Mouse (Mus musculus) midbrain, embryonic 15.5 days (tissue): Measurements from ENCODE around the gene Il31. TPM values are rescaled to one million over a fixed set of nuclear protein-coding genes. Genes with fewer than 3 reads are reported as not detected.
A peak's percentile ranks its signal among the peaks of the same experiment; 100 is the strongest.
"Not testable (repeated sequence)": the region's sequence is repeated elsewhere in the genome, so short reads cannot be mapped to it uniquely, and the experiment has no call there.

Experiments used
- ATAC-seq: fragments of 200-750 bp; cut with Nextera tagmentation; replicated peaks from 2 replicates; pipeline ENCODE4 v1.8.0; 2017; ENCODE audit warnings: moderate TSS enrichment
- H3K27ac ChIP-seq: fragments of 300-500 bp; sonication (generic); 2 replicates; pipeline ENCODE4 v1.5.1; 2015; ENCODE audit warnings: mild to moderate bottlenecking, inconsistent platforms
- H3K27me3 ChIP-seq: fragments of 300-500 bp; sonication (generic); replicated peaks from 2 replicates; pipeline ENCODE4 v1.6.1; 2015; ENCODE audit warnings: inconsistent platforms
- H3K36me3 ChIP-seq: fragments of 300-500 bp; sonication (generic); replicated peaks from 2 replicates; pipeline ENCODE4 v1.6.1; 2015; ENCODE audit warnings: inconsistent platforms
- H3K4me1 ChIP-seq: fragments of 300-500 bp; sonication (generic); 2 replicates; pipeline ENCODE4 v1.6.1; 2015; ENCODE audit warnings: inconsistent platforms
- H3K4me2 ChIP-seq: fragments of 300-500 bp; sonication (generic); 2 replicates; pipeline ENCODE4 v1.6.1; 2015; ENCODE audit warnings: inconsistent platforms, mild to moderate bottlenecking, moderate library complexity
- H3K4me3 ChIP-seq: fragments of 300-500 bp; sonication (generic); 2 replicates; pipeline ENCODE4 v1.5.1; 2015; ENCODE audit warnings: mild to moderate bottlenecking, inconsistent platforms
- H3K9ac ChIP-seq: fragments of 300-500 bp; sonication (generic); 2 replicates; pipeline ENCODE4 v1.6.1; 2015; ENCODE audit warnings: mild to moderate bottlenecking, inconsistent platforms
- H3K9me3 ChIP-seq: fragments of 300-500 bp; sonication (generic); 2 replicates; pipeline ENCODE4 v1.6.1; 2016; ENCODE audit warnings: inconsistent platforms
- WGBS: fragments of 180-500 bp; shearing (Covaris S2); methylation state at CpG from one replicate; pipeline ENCODE4 v1.1.7; 2015; ENCODE audit warnings: mixed read lengths; 5-methylcytosine and 5-hydroxymethylcytosine counted together
- polyA plus RNA-seq: library from polyadenylated mRNA; unstranded; fragments of >200 nt; fragmentation: Nextera tagmentation; extraction: Ambion mirVana; gene quantifications from 2 replicates; pipeline ENCODE4 v1.2.1, GENCODE M21; 2015

Il31 gene
- polyA plus RNA-seq, 1 experiment from 2014 or later, result not detected

GRCm38 (mm10) chr5:123512102-123512501 is 22.8 kb upstream of the Il31 start:
- Histone ChIP-seq H3K4me3 (no peak overlapping the region), H3K27me3 (peaks cover 5% of the 10 kb centered on the region; the same call in 1 of the 2 replicates), H3K4me1 (peaks cover 14% of the 10 kb centered on the region), H3K36me3 (peaks cover 25% of the 10 kb centered on the region), H3K9ac (no peak overlapping the region), H3K4me2 (no peak overlapping the region), H3K27ac (no peak overlapping the region), H3K9me3 (no peaks in the 10 kb centered on the region)
- WGBS, result 83% methylated on average over 3 of the region's 3 CpGs
- no peak for ATAC-seq

- H3K27ac ChIP-seq, H3K9ac ChIP-seq, ATAC-seq, H3K27me3 ChIP-seq, H3K4me3 ChIP-seq, H3K9me3 ChIP-seq, H3K4me2 ChIP-seq: not testable (repeated sequence)
- peaks cover 14% of the 10 kb centered on the region for H3K4me1 ChIP-seq
- 72% methylated on average over 3 of the region's 3 CpGs for WGBS
- H3K36me3 ChIP-seq, result peaks cover 23% of the 10 kb centered on the region
These were observed 22.1 kb upstream of the Il31 start for GRCm38 (mm10) chr5:123511426-123511825.

DNA sequence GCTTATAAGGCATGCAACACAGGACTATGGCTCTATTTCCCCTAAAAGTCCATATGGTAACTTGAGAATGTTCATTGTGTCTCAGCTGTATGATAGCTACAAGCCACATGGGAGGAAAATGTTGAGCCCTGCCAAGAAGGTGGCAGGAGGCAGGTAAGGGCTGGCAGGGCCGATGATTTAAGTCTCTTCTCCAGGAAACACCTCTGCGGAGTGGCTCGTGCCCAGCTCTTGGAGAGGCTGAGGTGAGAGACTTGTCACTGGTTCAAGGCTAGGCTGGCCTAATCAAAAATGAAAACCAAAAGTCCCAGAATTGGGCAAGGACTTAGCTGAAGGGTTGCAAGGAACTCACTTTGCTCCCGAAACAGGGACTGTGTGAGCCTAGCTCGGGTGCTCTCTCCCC is 20.9 kb upstream of the Il31 start, which contains the start of gene B3gnt4:
B3gnt4 (plus strand) TSS at position 301 of the 400 bp plus-strand sequence.
- Histone ChIP-seq H3K9me3 (no peaks in the 10 kb centered on the region), H3K9ac (no peak within 1 kb of the TSS), H3K36me3 (peaks cover 13% of the 10 kb centered on the region; the same call in 1 of the 2 replicates), H3K27ac (no peak within 1 kb of the TSS), H3K4me3 (no peak within 1 kb of the TSS), H3K4me2 (peak within 1 kb of the TSS; percentile 66), H3K4me1 (peaks cover 14% of the 10 kb centered on the region), H3K27me3 (peaks cover 7% of the 10 kb centered on the region; the same call in 1 of the 2 replicates)
- 87% methylated on average over 5 of the region's 5 CpGs for WGBS
- no peak for ATAC-seq

DNA sequence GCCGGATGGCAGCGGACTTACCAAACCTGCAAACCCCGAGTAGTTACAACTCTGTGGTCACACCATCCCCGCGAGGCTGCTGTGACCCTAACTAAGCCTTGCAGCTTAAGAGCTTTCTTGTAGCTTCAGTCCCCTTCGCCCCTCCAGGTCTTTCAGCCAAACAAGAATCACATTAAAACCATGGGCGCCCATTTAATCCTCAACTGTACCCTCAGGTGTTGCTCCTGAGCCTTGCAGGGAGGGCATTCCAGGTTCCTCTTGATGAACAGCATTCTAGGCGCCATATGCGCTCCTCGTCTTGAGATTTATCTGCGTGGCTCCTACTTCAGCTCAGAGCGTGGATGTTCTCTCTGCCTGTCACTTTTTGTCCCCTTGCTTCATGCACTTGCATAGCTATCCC is 19.6 kb upstream of the Il31 start:
- Histone ChIP-seq H3K4me2 (peak overlapping the region; percentile 66), H3K9ac (peak overlapping the region; percentile 56), H3K4me1 (peaks cover 14% of the 10 kb centered on the region), H3K9me3 (no peaks in the 10 kb centered on the region), H3K27me3 (peaks cover 7% of the 10 kb centered on the region; the same call in 1 of the 2 replicates), H3K4me3 (peak overlapping the region; percentile 68), H3K36me3 (0 out of 2 replicates have a peak, but pooled peaks cover 11% of the 10 kb centered on the region), H3K27ac (no peak overlapping the region)
- no peak; the same call in 1 of the 2 replicates for ATAC-seq
- WGBS, result 7% methylated on average over 12 of the region's 12 CpGs

DNA sequence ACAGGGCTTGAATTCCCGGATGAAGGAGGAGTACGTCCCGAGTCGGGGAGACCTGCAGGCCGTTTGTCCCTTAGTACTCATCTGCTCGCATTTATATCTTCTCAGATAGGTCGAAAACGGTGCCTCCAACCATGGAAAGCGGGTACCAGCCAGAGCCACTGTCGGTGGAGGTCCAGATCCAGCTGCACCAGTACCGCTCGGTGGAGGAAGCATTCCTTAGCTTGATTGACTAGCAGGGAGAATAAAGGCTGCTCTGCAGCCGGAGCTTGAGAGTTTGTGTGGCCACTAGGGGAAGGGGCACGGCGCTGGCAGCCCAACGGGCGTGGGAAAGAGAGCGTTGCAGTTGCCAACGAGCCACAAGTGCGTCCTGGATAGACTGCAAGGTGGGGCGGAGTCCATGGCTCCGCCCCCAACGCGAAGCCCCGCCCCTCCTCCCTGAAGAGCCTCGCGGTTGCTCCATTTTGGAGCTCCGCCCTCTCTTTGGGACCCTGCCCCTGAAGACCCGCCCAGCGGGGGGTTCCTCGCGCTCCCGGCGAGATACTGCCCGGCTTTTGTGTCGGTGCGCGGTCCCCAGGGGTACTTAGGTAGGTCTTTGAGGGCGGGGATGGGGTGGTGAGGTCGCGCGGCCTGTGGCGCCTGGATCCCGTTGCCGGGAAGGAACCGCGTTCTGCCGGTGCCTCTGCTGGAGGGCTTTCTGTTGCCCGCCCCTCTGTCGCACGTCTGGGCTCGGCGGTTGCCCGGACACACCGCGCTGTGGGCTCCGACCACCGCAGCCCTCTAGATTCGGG is 18.8 kb upstream of the Il31 start:
- WGBS, result 1% methylated on average over 59 of the region's 59 CpGs
- peak; percentile 93 for ATAC-seq
- peaks cover 14% of the 10 kb centered on the region for H3K4me1 ChIP-seq
- H3K36me3 ChIP-seq, result 0 out of 2 replicates have a peak, but pooled peaks cover 6% of the 10 kb centered on the region
- no peak overlapping the region for H3K27ac ChIP-seq
- H3K9ac ChIP-seq, result peak overlapping the region; percentile 56
- no peaks in the 10 kb centered on the region for H3K9me3 ChIP-seq
- peak overlapping the region; percentile 68 for H3K4me3 ChIP-seq
- peaks cover 7% of the 10 kb centered on the region; the same call in 1 of the 2 replicates for H3K27me3 ChIP-seq
- peak overlapping the region; percentile 66 for H3K4me2 ChIP-seq

DNA sequence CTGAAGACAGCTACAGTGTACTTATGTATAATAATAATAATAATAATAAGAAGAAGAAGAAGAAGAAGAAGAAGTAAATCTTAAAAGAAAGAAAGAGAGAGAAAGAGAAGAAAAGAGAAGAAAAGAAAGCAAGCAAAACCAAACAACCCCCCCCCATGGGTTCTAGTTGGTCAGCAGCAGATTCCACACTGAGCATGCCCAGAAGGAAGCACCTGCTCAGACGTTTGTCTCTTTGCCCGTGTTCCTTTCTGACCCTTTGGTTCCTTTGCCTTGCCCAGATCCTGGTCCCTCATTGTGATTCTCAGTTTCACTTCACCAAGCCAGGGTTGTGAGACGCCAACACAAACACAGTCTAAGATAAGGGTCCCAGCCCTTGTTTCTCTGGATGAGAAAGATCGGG is 12.7 kb upstream of the Il31 start:
- Histone ChIP-seq H3K4me2 (no peak overlapping the region), H3K27me3 (peaks cover 3% of the 10 kb centered on the region; the same call in 1 of the 2 replicates), H3K9ac (no peak overlapping the region), H3K36me3 (no peaks in the 10 kb centered on the region), H3K27ac (no peak overlapping the region), H3K9me3 (no peaks in the 10 kb centered on the region), H3K4me3 (no peak overlapping the region), H3K4me1 (peaks cover 8% of the 10 kb centered on the region; the same call in 1 of the 2 replicates)
- no peak for ATAC-seq
- 85% methylated on average over 4 of the region's 4 CpGs for WGBS

DNA sequence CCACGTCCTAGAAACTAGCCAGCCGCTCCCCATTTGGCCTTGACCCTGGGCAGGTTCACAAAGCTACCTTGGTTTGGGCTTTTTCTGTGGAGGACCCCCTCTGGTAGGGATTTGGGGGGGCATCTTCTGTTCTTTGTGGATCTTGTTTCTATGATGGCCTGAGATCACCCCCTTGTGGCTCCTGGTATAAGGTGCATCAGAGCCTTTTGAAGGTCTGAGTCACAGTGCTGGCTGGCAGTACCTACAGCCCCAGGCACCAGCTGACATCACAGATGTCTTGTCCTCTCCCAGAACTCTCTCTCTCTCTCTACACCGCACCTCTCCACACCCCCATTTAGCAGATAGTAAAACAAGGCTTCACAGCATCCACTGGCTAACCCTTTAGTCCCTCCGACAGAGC is 10.4 kb upstream of the Il31 start:
- H3K4me3 ChIP-seq, result no peak overlapping the region
- WGBS, result 53% methylated on average over 4 of the region's 4 CpGs
- H3K4me1 ChIP-seq, result peaks cover 8% of the 10 kb centered on the region; the same call in 1 of the 2 replicates

GRCm38 (mm10) chr5:123489935-123490334 is 646 bp upstream of the Il31 start:
- no peak overlapping the region for H3K4me2 ChIP-seq
- no peaks in the 10 kb centered on the region for H3K36me3 ChIP-seq
- WGBS, result 64% methylated on average over 9 of the region's 9 CpGs
- peaks cover 5% of the 10 kb centered on the region; the same call in 1 of the 2 replicates for H3K4me1 ChIP-seq
- no peak overlapping the region for H3K4me3 ChIP-seq
- ATAC-seq, result no peak
- H3K27me3 ChIP-seq, result no peaks in the 10 kb centered on the region
- no peak overlapping the region for H3K27ac ChIP-seq
- H3K9me3 ChIP-seq, result no peaks in the 10 kb centered on the region
- H3K9ac ChIP-seq, result no peak overlapping the region

More for the DNA sequence above, 10.4 kb upstream of the Il31 start:
- no peak for ATAC-seq
- no peaks in the 10 kb centered on the region for H3K36me3 ChIP-seq
- H3K9me3 ChIP-seq, result no peaks in the 10 kb centered on the region
- peaks cover 2% of the 10 kb centered on the region; the same call in 1 of the 2 replicates for H3K27me3 ChIP-seq
- H3K4me2 ChIP-seq, result no peak overlapping the region
- no peak overlapping the region for H3K9ac ChIP-seq
- no peak overlapping the region for H3K27ac ChIP-seq

DNA sequence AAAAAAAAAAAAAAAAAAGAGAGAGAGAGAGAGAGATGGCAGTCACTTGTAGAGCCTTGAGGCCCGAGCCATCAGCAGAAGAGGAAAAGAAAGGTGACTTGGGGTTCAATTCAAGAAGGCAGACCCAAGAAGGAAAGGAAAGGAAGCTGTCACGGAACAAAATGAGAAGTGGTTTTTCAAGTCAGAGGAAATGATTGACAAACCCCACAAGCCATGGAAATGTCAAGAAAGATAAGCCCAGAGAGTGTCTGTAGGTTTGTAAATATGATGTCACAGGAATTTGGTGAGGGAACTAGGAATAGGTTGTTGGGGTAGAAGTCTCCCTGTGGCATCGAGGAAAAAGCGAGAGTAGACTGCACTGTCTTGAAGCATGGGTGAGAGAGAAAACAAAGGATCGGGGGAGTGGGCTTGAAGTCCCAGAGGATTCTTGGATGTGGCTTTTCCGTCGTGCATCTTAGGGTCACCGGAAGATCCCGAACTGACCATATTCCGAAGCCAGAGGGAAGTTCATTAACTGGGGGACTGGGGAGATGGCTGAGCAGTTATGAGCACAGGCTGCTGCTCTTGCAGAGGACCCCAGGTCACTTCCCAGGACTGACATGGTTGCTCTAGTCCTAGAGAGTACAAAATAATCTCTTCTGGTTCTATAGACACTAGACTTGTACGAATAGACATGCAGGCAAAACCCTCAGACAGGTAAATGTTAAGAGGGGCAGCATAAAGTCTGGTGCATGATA is 1.5 kb downstream of the Il31 start:
- no peaks in the 10 kb centered on the region for H3K9me3 ChIP-seq
- no peaks in the 10 kb centered on the region for H3K36me3 ChIP-seq
- WGBS, result 85% methylated on average over 11 of the region's 11 CpGs

GRCm38 (mm10) chr5:123473817-123474216 is 15.5 kb downstream of the Il31 start:
- 51% methylated on average over 5 of the region's 5 CpGs for WGBS
- H3K9ac ChIP-seq, result no peak overlapping the region
- no peaks in the 10 kb centered on the region for H3K27me3 ChIP-seq
- no peaks in the 10 kb centered on the region for H3K36me3 ChIP-seq
- H3K4me1 ChIP-seq, result no peaks in the 10 kb centered on the region
- H3K9me3 ChIP-seq, result no peaks in the 10 kb centered on the region
- ATAC-seq, result no peak
- H3K4me3 ChIP-seq, result no peak overlapping the region
- H3K4me2 ChIP-seq, result no peak overlapping the region
- H3K27ac ChIP-seq, result no peak overlapping the region

More for the DNA sequence above, 1.5 kb downstream of the Il31 start:
- H3K27me3 ChIP-seq, result no peaks in the 10 kb centered on the region
- H3K27ac ChIP-seq, result no peak overlapping the region
- peaks cover 5% of the 10 kb centered on the region; the same call in 1 of the 2 replicates for H3K4me1 ChIP-seq
- H3K9ac ChIP-seq, result no peak overlapping the region
- H3K4me2 ChIP-seq, result no peak overlapping the region
- no peak for ATAC-seq
- H3K4me3 ChIP-seq, result no peak overlapping the region

- no peak for ATAC-seq
- Histone ChIP-seq H3K27ac (no peak overlapping the region), H3K4me2 (no peak overlapping the region), H3K9ac (no peak overlapping the region), H3K27me3 (no peaks in the 10 kb centered on the region), H3K4me1 (no peaks in the 10 kb centered on the region), H3K4me3 (no peak overlapping the region), H3K36me3 (no peaks in the 10 kb centered on the region), H3K9me3 (no peaks in the 10 kb centered on the region)
- WGBS, result 70% methylated on average over 10 of the region's 10 CpGs
These were observed 18.4 kb downstream of the Il31 start for GRCm38 (mm10) chr5:123470784-123471400.

DNA sequence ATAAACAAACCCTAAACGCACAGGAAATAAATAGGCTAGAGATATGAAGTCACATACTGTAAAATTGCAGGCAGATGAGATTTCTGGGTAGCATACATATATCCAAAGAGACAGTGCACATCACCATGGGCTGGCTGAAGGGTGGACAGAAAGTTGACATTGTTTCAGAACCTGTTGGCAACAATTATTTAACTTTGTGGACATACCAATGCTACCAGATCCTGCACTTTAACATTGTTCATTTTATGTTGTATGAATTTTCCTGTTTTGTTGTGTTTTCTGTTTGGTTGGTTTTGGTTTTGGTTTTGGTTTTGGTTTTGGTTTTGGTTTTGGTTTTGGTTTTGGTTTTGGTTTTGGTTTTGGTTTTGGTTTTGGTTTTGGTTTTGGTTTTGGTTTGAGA is 24.7 kb downstream of the Il31 start:
- 81% methylated on average over 1 of the region's 1 CpGs for WGBS
- Histone ChIP-seq H3K4me2 (no peak overlapping the region), H3K36me3 (no peaks in the 10 kb centered on the region), H3K27ac (no peak overlapping the region), H3K4me3 (no peak overlapping the region), H3K27me3 (no peaks in the 10 kb centered on the region), H3K9ac (no peak overlapping the region), H3K4me1 (no peaks in the 10 kb centered on the region), H3K9me3 (no peaks in the 10 kb centered on the region)
- no peak for ATAC-seq
